Mouse (Mus musculus) adrenal gland, adult 18-20 months (tissue): ENCODE measurements around the gene Hivep1. TPM values are rescaled to one million over a fixed set of nuclear protein-coding genes. Genes with fewer than 3 reads are reported as not detected.
A peak's percentile ranks its signal among the peaks of the same experiment; 100 is the strongest.

Experiments used
- DNase-seq, 2 experiments: peaks; one replicate each; pipeline ENCODE4 v3.0.0; 2021 to 2022; ENCODE audit warnings: low spot score in 2 of 2
- long read RNA-seq, 2 experiments: library from polyadenylated mRNA; stranded (forward); transcript quantifications; one replicate each; pipeline ENCODE4 v2.0.0; 2021
- total RNA-seq, 2 experiments: library from RNA; stranded (reverse); gene quantifications; 1 replicate in 1 of 2; 2 replicates in 1 of 2; pipeline ENCODE4 v1.2.3; 2021

Gene Hivep1
- total RNA-seq = 10 to 100 TPM; 21.4 to 22.3 TPM
- long read RNA-seq, experiment 1 = 0 reads
- long read RNA-seq, experiment 2, partial matches to known transcripts = 1 of 4 reads
- long read RNA-seq, experiment 2, other reads (novel, unspliced or antisense) = 3 of 4 reads

DNA sequence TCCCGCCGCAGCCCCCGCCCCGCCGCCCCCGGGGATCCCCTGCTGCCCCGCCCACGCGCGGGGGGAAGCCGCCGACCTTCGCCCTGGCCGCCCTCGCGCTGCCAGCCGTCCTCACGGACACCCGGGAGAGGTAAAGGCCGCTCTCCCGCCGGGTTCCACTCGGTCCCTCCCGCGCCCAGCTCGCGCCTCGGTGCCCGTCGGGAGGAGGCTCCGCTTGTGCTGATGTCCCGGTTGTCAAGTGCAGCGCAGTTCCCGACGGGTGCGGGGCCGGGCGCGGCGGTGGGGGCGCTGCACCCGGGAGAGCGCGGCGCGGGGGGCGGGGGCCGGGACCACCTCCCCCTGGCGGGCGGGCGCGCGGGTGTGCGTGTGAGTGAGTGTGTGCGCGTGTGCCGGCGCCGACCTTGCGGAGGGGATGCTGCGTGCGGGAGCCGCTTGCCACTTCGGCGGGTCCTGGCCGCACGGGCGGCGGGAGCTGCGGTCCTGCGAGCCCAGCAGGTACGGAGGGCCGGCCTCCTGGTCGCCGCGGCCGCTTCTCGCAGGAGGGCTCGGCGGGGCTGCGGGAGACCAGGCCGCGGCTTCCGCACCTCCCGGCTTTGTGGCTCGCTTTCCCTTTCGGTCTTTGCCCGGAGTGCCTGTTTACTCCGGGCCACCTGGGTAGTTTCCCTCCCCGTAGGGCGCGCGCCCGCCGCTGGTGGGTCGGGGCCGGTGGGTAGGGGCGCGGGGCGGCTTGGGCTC is at the start of gene Hivep1:
Hivep1 (plus strand) TSS at position 61 of the 735 bp plus-strand sequence.
- DNase-seq = peak; percentile 82 to 83

DNA sequence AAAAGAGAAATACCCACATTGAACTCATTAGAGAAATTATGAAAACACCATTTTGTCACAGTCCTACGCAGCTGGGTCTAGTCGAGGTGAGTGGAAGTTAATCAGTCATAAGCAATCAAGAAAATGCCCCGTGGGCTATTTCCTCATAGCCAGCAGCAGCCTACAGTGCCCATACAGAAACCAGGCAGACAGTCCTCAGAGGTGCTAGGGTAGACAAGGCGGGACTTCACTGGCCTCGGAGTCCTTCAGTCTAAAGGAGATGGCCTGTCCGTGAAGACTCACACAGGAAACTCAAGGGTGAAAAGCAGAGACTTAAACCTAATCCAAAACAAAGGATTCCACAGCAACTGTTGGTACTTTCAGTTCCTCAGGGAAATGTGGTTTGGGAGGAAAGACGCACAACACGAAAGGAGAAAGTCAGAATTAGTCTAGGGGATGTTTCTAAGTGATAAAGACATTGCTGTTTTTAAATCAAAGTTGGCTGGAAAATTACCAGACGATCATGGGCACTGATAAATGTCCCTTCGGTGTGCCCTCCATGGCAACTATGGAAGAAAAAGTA is 36.3 kb upstream of the Hivep1 start:
- no peak for DNase-seq

DNA sequence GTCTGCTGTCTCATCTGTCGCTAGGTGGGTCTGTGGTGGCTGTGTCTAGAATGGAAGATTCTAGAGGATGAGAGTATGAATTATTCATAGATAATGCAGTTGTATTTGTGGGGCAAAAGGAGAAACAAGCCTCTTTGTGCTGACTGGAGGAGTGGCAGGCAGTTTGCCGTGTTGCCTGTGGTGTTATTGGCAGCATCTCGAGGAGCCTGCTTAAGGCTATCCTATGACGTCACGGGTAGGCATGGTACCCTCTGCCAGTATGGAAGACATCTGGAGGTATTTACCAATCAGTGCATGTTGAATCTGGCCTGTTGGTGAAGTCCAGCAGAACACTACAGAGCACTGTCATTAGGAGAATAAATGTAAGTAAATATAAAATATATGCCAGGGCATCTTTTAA is 35.6 kb upstream of the Hivep1 start:
- no peak for DNase-seq

DNA sequence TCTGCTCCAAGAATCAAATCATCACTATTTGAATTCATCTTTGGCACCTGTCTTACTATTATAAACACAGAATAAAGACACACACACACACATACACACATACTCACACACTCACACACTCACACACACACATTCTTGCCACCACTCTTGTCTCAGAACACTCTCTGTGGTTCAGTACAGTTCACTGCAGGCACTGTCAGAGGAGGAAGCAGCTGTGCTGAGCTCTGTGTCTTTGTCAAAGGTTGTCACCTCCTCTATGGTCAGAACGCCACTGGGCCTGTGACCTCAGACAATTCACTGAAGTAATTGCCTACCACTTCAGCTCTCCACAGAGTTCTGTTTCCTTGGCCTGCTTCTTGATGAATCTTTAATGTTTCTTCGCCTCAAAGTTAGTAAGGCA is 33.5 kb upstream of the Hivep1 start:
- no peak for DNase-seq

DNA sequence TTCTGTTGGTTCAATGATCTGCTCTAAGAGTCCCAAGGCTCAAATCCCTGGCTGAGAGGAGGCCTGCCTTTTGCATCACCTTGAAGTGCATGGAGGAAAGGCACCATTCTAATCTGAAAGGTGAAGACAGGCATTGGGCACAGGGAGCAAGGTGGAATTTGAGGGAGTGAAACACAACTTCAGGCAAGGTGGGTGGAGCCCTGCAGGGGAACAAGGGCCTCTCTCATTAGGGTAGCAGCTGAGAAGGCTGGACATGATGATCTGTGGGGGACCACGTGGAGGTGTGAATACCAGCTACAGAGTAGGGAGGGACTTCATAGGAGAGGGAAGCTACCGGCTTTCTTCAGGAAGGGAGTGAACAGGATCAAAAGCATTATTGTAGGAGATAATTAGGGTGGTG is 10.6 kb upstream of the Hivep1 start:
- no peak for DNase-seq

DNA sequence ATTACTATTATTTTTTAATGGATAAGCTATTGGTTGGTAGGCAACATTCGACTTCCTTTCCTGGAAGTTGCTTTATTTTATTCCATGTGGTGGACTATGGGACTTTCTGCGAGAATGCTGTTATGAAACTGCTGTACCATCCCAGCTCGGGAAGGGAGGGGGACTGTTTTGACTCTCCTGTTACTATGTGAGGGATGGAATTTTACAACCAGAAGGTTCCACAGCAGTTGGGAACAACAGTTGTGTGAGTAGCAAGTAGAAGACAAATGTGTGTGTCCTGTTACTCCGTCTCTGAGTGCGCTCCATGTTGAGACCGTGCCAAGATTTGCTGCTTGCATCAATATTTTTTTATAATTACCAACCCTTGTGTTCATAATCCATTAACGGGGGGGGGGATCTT is 8.4 kb upstream of the Hivep1 start:
- DNase-seq = no peak

DNA sequence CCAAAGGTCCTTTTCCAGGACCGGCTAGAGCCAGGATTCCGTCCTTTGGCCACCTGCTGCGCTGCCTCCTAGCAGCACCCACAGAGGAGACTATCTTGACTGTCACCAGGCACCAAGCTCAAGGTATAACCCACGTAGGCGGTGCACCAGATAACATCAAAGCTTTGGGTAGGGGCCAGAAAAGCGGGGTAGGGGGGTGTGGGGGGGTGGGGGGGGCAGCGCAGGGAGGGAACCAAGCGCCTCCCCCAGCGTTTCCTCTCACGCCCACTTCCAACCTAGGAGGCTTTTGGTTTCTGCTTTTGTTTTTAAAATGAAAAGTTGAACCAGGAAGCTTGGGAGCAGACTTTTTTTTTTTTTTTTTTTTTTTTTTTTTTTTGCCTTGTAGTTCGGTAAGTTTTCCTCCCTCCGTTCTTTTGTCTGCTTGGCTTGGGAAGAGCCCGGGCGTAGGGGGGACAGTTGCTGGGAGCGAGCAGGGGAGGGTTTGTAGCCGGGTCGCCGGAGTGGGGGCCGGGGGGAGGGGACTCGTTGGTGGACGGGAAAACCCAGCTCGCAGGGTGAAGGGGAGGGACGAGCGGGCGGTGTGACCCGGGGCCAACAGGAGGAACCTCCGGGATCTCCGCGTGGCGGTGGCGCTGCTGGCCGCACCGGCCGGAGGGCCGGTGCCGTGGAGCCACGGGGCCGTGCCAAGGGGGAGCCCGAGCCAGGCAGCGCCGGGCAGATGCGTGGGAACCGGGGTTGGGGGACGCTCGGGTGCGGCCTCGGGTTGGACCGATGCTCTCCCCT is 2.6 kb upstream of the Hivep1 start:
- DNase-seq = peak; percentile 81 to 84

DNA sequence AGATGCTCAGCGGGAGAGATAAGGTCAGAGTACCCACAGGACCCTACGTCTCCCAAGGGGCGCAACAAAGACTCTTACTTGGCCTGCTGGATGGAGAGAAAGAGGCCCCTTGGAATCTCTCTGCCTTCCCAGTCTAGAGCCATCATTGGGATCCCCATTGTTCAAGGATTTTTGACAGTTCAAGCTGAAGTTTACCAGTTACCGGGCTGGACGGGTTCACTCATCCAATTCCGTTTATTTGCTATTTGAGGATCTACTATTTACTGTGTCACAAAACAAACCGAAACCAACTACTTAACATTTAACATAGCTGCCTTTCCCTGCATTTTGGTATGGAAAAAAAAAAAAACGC is 2.1 kb upstream of the Hivep1 start:
- DNase-seq = no peak

DNA sequence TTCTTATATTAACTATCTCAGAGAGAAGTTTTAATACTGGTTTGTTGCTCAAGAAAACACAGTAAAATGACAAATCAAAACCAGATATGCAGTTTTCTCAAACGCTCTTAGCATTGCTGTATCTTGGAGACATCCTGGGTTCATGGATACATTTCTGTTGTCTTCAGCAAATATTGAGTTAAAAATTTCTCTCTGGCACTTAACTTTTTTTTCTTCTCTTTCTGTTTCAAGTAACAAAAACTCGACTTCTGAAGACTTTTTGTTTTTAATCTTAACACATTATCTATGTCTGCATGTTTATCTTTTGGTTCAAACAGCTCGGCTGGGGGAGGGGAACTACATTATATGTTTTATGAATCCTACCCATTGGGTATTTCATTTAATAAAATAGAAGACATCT is 1.7 kb upstream of the Hivep1 start:
- no peak for DNase-seq

DNA sequence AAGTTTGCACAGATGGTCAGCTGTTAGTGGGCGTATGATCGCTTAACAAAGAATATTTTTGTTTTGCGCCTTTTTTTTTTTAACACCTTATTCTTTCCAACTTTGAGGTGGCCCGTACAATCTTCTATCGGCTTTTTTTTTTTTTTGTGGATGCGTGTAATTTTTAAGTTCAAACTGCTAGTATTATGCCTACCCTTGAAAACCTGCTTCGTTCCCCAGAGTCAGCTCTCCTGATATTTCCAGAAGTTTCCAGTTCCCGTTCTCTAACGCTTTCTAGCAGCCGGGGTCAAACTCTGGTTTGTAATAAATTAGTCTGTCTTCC is 980 bp upstream of the Hivep1 start:
- no peak for DNase-seq

DNA sequence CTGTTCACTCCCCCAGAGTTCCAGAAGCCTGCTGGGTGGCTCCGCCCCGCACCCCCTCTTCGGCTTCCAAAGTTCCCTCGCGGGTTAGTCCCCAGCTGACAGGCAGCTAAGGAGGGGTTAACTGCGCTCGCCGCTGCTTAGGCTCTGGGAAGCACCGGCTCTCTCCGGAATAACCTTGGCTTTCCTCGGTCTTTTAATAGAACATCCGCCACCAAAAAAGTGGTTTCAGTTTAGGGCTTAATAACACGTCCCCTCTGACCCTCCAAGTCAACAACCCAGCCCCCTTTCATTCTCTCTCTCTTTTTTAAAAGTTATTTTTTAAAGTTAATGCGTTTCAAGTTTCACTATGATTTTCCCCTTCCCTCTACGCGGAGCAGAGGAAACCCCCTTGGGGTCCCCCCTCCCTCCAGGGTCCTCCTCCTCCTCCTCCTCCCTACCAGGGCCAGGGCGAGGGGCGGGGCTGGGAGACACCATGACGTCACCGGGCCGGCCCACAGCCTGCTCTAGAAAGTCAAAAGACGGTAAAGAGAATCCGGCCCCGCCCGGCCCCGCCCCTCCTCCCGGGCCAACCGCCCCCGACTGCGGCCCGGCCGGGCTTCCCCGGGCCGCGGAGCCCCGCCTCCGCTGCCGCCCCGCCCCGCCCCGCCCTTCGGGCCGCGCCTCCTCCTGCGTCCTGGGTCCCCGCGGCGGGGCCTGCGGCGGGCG is 467 bp upstream of the Hivep1 start:
- DNase-seq = peak; percentile 97 to 98

DNA sequence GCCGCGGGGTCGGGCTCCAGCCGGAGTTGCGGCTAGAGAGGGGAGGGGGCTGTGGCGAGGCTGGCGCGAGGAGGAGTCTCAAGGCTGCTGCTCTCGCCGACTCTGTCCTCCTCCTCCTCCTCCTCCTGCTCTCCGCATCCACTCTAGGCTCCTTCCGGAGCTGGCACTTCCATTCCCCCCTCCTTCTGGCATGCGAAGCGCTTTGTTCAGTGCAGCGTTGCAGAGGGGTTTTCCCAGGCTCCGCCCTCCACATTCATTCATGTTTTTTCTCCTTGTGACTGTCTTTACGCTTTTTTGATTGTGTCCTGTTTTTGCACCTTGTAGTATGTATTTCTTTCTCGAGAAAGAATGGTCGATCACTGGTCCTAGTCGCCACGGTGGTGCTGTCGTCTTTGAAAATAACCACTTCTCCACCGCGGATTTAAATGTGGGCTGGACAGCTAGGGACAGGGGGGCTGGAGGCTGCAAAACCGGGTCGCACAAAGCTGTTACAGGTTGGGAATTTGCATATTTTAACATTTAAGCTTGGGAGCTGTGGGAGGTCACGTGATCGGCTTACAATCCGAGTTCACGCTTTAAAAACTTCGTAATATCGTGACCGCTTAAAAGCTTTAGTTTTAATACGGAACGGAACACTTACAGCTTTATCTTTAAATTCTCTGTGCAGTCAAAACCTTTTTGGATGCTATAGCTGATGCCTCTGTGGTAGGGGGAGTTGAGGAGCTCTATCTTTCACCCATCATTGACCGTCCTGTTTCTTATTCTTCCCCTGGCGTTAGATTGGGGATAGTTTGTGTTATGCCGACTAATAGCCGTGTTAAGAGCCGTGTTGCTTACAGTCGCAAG is 1.1 kb downstream of the Hivep1 start:
- DNase-seq = peak in 1 of 2 experiments; percentile 49

DNA sequence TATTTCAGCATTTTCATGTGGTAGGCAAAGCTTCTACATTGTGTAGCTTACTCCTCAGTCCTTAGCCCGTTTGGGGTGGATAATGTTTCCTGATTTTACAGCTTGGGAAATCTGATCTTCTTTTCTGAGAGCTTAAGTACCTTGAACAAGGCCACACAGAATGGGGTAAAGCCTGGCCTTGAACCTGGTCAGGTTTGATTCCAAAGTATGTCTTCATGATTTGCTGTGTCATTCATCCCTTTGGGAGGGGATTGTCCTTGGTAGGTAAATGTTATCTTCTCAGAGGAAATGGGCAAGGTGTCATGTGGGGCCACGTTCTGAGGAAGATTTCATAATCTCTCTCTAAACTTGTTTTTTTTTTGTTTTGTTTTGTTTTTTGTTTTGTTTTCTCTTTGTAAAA is 1.8 kb downstream of the Hivep1 start:
- no peak for DNase-seq

DNA sequence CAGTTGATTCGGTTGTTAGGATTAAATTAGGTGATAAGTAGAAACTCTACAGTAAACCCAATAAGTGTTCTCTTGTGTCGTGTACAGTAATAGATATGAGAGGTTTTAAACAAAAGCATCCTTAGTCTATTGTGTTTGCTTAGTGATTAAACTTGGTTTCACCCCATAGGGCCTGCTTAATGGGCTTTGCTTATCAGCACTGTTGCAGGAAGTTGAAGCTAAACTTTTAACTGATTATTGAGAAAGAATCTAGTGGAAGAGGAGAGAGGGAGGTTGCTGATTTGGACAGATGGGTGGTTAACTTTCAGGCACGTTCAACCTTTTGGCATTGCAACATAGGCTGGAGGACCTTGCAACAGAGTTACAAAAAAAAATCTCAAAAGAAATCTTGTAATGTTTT is 2.3 kb downstream of the Hivep1 start:
- no peak for DNase-seq

DNA sequence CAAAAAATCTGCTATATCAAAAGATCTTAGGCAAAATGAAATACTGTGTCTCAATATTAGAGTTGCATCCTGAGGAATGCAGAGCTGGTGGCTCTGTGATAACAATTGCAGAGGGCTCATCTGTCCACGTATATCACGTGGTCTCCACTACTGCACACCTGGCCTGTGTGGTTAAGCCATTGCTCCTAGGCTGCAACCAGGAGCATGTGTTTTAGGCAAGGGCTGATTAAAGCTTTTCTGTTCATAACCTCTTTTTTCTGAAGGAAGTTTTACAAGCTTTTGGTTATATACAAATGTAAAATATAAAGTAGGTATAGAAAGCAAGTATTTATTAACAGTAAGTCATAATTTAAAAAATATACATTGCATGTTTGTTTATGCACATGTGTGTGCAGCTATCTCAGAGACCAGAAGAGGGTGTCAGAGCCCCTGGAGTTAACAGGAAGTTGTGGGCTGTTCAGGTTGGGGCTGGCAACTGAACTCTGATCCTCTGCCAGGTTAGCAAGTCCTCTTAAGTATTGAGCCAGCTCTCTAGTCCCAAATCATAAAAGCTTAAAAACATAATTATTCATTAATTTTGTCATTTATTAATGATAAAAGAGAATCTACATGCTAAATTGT is 5.0 kb downstream of the Hivep1 start:
- no peak for DNase-seq

DNA sequence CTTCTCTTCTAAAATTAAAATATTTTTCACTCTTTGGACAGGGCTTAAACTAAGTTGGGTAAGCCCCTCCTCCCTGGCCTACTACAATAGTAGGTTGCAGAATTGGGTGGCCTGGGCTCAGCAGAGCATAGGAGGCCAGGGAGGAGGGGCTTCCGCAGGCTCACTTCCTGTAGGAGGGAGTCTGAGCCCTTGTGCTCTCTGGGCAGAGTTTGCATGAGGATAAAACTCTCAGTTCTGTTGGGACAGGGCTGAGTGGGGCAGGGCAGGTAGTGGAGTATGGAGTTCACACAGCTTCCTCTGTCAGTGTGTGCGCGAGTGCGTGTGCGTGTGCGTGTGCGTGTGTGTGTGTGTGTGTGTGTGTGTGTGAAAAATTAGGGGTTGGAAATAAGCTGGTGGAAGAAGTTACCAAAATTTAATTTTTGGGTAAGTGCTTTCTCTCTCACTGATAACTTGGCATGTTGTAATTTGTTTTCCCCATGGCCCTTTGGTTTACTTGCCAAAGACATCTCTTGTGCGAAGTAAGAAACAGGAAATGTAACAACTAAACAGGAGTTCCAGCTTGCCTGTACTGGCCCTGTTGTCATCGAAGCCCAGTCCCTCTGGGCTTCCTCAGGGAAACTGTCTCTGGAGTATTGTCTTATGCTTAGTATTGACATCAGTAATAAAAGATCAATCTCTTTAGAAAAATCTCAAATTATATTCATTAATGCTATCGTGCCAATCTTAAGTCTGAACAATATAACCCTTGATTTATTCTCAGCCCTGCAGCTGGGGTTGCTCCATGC is 9.2 kb downstream of the Hivep1 start:
- no peak for DNase-seq

DNA sequence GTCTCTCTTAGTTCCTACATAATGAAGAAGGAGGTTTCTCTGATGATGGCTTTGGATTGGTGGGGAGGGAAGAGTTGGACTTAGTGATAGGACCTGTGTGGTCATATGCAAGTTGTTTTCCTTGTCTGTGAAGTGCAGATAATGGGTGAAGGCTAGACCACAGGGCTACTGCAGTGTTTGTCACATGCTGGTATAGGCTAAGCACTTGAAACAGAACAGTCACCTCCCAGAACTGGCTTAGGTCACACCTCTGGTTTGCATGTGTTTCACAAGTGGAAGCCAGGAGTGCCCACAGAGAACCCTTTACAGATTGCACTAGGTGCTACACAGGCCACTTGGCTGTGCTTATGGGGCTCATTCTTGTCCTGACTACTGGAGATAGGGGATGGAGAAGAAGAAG is 12.4 kb downstream of the Hivep1 start:
- no peak for DNase-seq

DNA sequence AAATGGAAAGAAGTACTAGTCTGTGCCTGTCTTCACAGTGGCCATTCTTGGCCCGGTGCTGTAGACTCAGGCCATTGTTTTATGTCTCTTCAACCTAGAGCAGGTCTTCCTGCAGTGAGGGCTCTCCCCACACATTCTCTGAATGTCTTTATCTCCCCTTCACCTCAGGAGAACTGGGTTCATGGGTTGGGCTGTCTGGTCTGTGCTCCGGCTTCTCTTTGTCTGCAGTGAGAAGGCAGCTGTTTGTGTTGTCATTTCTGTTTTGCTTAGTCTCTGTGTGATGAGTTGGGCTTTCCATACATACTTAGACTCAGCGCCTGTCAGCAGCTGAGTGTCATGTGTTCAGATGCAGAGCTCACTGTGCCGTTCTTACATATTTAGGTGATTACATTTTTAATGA is 18.4 kb downstream of the Hivep1 start:
- DNase-seq = no peak

DNA sequence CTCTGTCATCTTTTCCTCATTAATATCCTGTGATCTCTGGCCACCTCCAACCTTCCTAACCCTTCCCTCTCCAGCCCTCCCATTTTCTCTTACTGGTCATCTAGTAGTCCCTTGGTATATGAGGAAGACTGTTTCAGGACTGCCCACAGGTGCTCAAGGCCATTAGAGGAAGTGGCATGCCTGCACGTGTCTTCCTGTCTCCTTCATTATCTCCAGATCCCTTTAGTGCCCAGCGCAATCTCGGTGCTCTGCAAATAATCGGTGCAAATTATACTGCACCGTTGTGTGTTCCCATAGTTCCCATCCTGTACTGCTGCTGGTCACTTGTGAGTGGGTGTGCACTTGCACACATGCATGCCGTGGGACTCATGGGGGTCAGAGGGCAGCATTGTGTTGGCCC is 19.2 kb downstream of the Hivep1 start:
- DNase-seq = no peak

DNA sequence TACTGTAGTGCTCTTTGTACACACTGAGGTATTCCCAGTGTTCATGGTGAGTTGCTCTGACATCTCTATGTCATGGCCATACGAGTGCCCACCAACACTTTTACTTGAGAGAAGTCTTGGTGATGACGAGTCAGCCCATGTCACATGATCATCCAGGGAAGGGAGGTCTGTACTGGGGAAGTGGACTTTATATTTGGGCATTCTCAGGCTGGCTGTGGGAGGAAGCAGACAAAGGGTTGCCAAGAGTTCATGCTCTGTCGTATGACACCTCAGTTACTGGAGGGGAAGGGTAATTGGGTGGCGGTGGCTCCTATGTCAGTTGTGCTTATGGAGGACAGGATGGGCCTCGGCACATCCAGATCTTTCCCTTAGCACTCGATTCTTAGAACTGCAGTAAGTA is 21.5 kb downstream of the Hivep1 start:
- DNase-seq = no peak
